8 mouse cellular contexts compared by ENCODE assay signal in genomic region chr7:116306601-116307000, GRCm38 (mm10). TPM values are rescaled to one million over a fixed set of nuclear protein-coding genes. Genes with fewer than 3 reads are reported as not detected.
DNase-seq lines count a peak whose midpoint lies in the region; ATAC-seq lines count a peak whose summit lies in the region.

No protein-coding gene starts in this region.

- no peak overlapping the region for H3K9ac ChIP-seq in lung, embryonic 15.5 days
- H3K9ac ChIP-seq in forebrain, embryonic 12.5 days: peak overlapping the region; percentile 76
- no peak overlapping the region for H3K9ac ChIP-seq in limb, embryonic 15.5 days
- H3K9ac ChIP-seq in stomach, embryonic 16.5 days (ENCODE audit: low read length): peak overlapping the region; percentile 70

- peak overlapping the region; percentile 78; the same call in 1 of the 2 replicates for H3K27ac ChIP-seq in lung, embryonic 15.5 days
- no peak overlapping the region for H3K27ac ChIP-seq in forebrain, embryonic 12.5 days
- no peak overlapping the region for H3K27ac ChIP-seq in limb, embryonic 15.5 days
- no peak overlapping the region for H3K27ac ChIP-seq in stomach, embryonic 16.5 days (ENCODE audit: low read length)

- 14% methylated on average over 5 of the region's 5 CpGs for WGBS in lung, embryonic 15.5 days
- WGBS in forebrain, embryonic 12.5 days: 8% methylated on average over 5 of the region's 5 CpGs
- WGBS in limb, embryonic 15.5 days: 17% methylated on average over 5 of the region's 5 CpGs
- WGBS in stomach, embryonic 16.5 days: 14% methylated on average over 5 of the region's 5 CpGs

- peak overlapping the region; percentile 95 for H3K4me2 ChIP-seq in lung, embryonic 15.5 days
- H3K4me2 ChIP-seq in forebrain, embryonic 12.5 days: peak overlapping the region; percentile 95
- peak overlapping the region; percentile 100; the same call in 1 of the 2 replicates for H3K4me2 ChIP-seq in limb, embryonic 15.5 days
- peak overlapping the region; percentile 77 for H3K4me2 ChIP-seq in stomach, embryonic 16.5 days (ENCODE audit: low read depth, low read length)

- H3K4me3 ChIP-seq in lung, embryonic 15.5 days: peak overlapping the region; percentile 55
- H3K4me3 ChIP-seq in forebrain, embryonic 12.5 days (replicated peaks): peak overlapping the region; percentile 88
- peak overlapping the region; percentile 61 for H3K4me3 ChIP-seq in limb, embryonic 15.5 days
- peak overlapping the region; percentile 58 for H3K4me3 ChIP-seq in stomach, embryonic 16.5 days (replicated peaks; ENCODE audit: low read length)

- peaks cover 23% of the 10 kb centered on the region for H3K4me1 ChIP-seq in lung, embryonic 15.5 days
- H3K4me1 ChIP-seq in forebrain, embryonic 12.5 days: peaks cover 27% of the 10 kb centered on the region
- H3K4me1 ChIP-seq in limb, embryonic 15.5 days: peaks cover 21% of the 10 kb centered on the region
- H3K4me1 ChIP-seq in stomach, embryonic 16.5 days (ENCODE audit: control insufficient read depth, insufficient read depth, low read length): peaks cover 8% of the 10 kb centered on the region; the same call in 1 of the 2 replicates

- H3K36me3 ChIP-seq in lung, embryonic 15.5 days: no peaks in the 10 kb centered on the region
- no peaks in the 10 kb centered on the region for H3K36me3 ChIP-seq in forebrain, embryonic 12.5 days (replicated peaks)
- no peaks in the 10 kb centered on the region for H3K36me3 ChIP-seq in limb, embryonic 15.5 days
- no peaks in the 10 kb centered on the region for H3K36me3 ChIP-seq in stomach, embryonic 16.5 days (ENCODE audit: control insufficient read depth, insufficient read depth, low read length)

- DNase-seq in lung, postnatal 36 days: no peak
- no peak for DNase-seq in testis, postnatal 10 days (ENCODE audit: low spot score)
- no peak for DNase-seq in urinary bladder, adult 2 months (ENCODE audit: low spot score)
- no peak for DNase-seq in left cerebral cortex, adult 11 months (ENCODE audit: low spot score)

- ATAC-seq in lung, embryonic 15.5 days (ENCODE audit: borderline replicate concordance, extremely low read depth, low FRiP score, low TSS enrichment): no peak
- ATAC-seq in forebrain, embryonic 12.5 days (ENCODE audit: low FRiP score): no peak
- no peak for ATAC-seq in limb, embryonic 15.5 days (ENCODE audit: insufficient number of reproducible peaks, low FRiP score, low TSS enrichment, low read depth)
- ATAC-seq in stomach, embryonic 16.5 days (ENCODE audit: insufficient read depth, low FRiP score): no peak

- no peaks in the 10 kb centered on the region for H3K9me3 ChIP-seq in lung, embryonic 15.5 days
- no peaks in the 10 kb centered on the region for H3K9me3 ChIP-seq in forebrain, embryonic 12.5 days
- H3K9me3 ChIP-seq in limb, embryonic 15.5 days: no peaks in the 10 kb centered on the region
- no peaks in the 10 kb centered on the region for H3K9me3 ChIP-seq in stomach, embryonic 16.5 days (replicated peaks; ENCODE audit: control insufficient read depth, low read length)

- H3K27me3 ChIP-seq in lung, embryonic 15.5 days: peaks cover 18% of the 10 kb centered on the region; the same call in 1 of the 2 replicates
- no peaks in the 10 kb centered on the region for H3K27me3 ChIP-seq in forebrain, embryonic 12.5 days
- peaks cover 20% of the 10 kb centered on the region for H3K27me3 ChIP-seq in limb, embryonic 15.5 days
- H3K27me3 ChIP-seq in stomach, embryonic 16.5 days (ENCODE audit: control insufficient read depth, insufficient read depth, low read length): no peaks in the 10 kb centered on the region; the same call in 1 of the 2 replicates

RNA-seq across cellular contexts. Expression of gene Plekha7, which starts 1.6 kb away (rescaled TPM):
- 12.1 and 15.1 TPM in 2 replicates for polyA plus RNA-seq in lung, embryonic 15.5 days (2015; fragmentation: Nextera tagmentation; extraction: Ambion mirVana)
- polyA plus RNA-seq in forebrain, embryonic 12.5 days (2016; fragmentation: Nextera tagmentation; extraction: Ambion mirVana): 18.6 and 20.8 TPM in 2 replicates
- 13.8 and 15.3 TPM in 2 replicates for polyA plus RNA-seq in limb, embryonic 15.5 days (2015; fragmentation: Nextera tagmentation; extraction: Ambion mirVana)
- 19.9 and 21.5 TPM in 2 replicates for polyA plus RNA-seq in stomach, embryonic 16.5 days (2015; fragmentation: Nextera tagmentation; extraction: Ambion mirVana)
- polyA plus RNA-seq in urinary bladder, adult 2 months (2012; rRNA removed): 18.4 and 21.4 TPM in 2 replicates

RNA-seq across cellular contexts. Expression of gene Rps13, which starts 27.4 kb away (rescaled TPM):
- polyA plus RNA-seq in lung, embryonic 15.5 days (2015; fragmentation: Nextera tagmentation; extraction: Ambion mirVana): 732 and 837 TPM in 2 replicates
- polyA plus RNA-seq in forebrain, embryonic 12.5 days (2016; fragmentation: Nextera tagmentation; extraction: Ambion mirVana): 607 and 697 TPM in 2 replicates
- polyA plus RNA-seq in limb, embryonic 15.5 days (2015; fragmentation: Nextera tagmentation; extraction: Ambion mirVana): 663 and 783 TPM in 2 replicates
- polyA plus RNA-seq in stomach, embryonic 16.5 days (2015; fragmentation: Nextera tagmentation; extraction: Ambion mirVana): 589 and 713 TPM in 2 replicates
- polyA plus RNA-seq in urinary bladder, adult 2 months (2012; rRNA removed): 1,159 and 1,205 TPM in 2 replicates

Comparison
In these comparisons a context has a peak if more than half of its experiments do, and no peak if none do; other contexts are left out.
1. H3K9ac ChIP-seq: peak in forebrain, embryonic 12.5 days (single experiment) and stomach, embryonic 16.5 days (single experiment); none in lung, embryonic 15.5 days (single experiment) and limb, embryonic 15.5 days (single experiment).
2. Peak in every context shown above with its lines, with median percentiles within 50 percentile points of each other: H3K4me2 ChIP-seq and H3K4me3 ChIP-seq.